Mouse (Mus musculus): ENCODE results near the gene S100z. TPM values are rescaled to one million over a fixed set of nuclear protein-coding genes. Genes with fewer than 3 reads are reported as not detected.

The S100z gene
- polyA plus RNA-seq, 1 experiment from 2014 or later, result not detected

DNA sequence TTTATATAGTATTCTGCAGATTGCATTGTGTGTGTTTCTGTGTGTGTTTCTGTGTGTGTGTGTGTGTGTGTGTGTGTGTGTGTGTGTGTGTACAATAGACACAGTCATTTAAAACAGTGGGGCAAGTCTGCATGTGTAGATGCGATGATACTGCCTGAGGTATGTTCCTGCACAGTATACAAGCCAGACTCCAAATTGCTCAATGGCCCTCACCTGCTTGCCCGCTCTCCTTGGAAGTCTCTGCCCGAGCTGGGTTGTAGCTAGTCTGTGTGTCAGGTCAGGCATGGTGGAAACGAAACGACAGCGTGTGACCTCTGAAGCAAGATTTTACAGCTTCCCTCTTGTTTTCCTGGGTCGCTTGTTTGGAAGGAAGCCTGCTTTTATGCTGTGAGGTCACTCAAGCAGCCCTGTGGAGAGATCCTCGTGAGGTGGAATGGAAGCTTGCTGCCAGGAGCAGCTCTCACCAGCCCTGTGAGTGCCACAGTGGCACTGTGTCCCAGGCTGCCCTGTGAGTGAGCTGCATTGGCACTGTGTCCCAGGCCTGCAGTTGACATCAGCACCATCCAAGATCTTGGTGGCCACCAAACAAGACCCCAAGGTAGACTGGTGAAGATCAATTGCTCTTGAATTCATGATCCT is 24.9 kb upstream of the S100z start:
- ATAC-seq (ENCODE audit: insufficient number of reproducible peaks, low FRiP score, low TSS enrichment, low read depth) (no peak), DNase-seq (ENCODE audit: low spot score) (no peak)
- no peaks in the 10 kb centered on the region for H3K4me1 ChIP-seq (ENCODE audit: control insufficient read depth, insufficient read depth, low read length)
- H3K27ac ChIP-seq (replicated peaks; ENCODE audit: low read depth, low read length), result no peak overlapping the region
- no peaks in the 10 kb centered on the region for H3K36me3 ChIP-seq (ENCODE audit: control insufficient read depth, insufficient read depth, low read length)
- no peaks in the 10 kb centered on the region for H3K27me3 ChIP-seq (ENCODE audit: control insufficient read depth, insufficient read depth, low read length)
- no peak overlapping the region for H3K9ac ChIP-seq (ENCODE audit: low read length)
- no peak overlapping the region for H3K4me3 ChIP-seq (ENCODE audit: low read depth, low read length)
- H3K9me3 ChIP-seq (ENCODE audit: control insufficient read depth, low read length), result no peaks in the 10 kb centered on the region
- WGBS, result 71% methylated on average over 8 of the region's 8 CpGs
- H3K4me2 ChIP-seq (ENCODE audit: low read depth, severe bottlenecking), result no peak overlapping the region

DNA sequence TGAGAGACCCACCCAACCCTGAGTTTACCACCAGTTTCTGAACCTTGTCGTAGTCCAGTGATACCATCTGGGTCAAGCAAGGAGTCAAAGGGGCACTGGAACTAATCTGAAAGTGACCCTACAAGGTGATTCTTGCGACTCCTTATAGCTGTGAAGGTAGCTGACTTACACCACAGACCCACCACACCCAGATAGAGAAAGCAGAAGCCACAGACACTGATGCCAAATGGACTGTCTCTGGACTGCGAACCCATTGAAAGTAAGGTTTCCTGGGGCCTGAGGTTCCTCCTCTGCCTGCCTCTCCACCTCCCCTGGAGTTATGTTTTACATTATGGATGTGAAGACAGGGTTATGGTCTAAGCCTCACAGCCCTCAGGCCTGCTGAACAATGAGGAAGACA is 18.1 kb upstream of the S100z start:
- 89% methylated on average over 3 of the region's 3 CpGs for WGBS
- no peaks in the 10 kb centered on the region for H3K27me3 ChIP-seq (ENCODE audit: control insufficient read depth, insufficient read depth, low read length)
- no peak for ATAC-seq (ENCODE audit: insufficient number of reproducible peaks, low FRiP score, low TSS enrichment, low read depth)
- H3K4me3 ChIP-seq (ENCODE audit: low read depth, low read length), result no peak overlapping the region
- no peaks in the 10 kb centered on the region for H3K36me3 ChIP-seq (ENCODE audit: control insufficient read depth, insufficient read depth, low read length)
- no peaks in the 10 kb centered on the region for H3K9me3 ChIP-seq (ENCODE audit: control insufficient read depth, low read length)
- no peak overlapping the region for H3K9ac ChIP-seq (ENCODE audit: low read length)
- H3K4me2 ChIP-seq (ENCODE audit: low read depth, severe bottlenecking), result no peak overlapping the region
- 0 out of 2 replicates have a peak, but pooled peaks cover 2% of the 10 kb centered on the region for H3K4me1 ChIP-seq (ENCODE audit: control insufficient read depth, insufficient read depth, low read length)
- H3K27ac ChIP-seq (replicated peaks; ENCODE audit: low read depth, low read length), result no peak overlapping the region
- no peak for DNase-seq (ENCODE audit: low spot score)

- Histone ChIP-seq H3K9me3 (ENCODE audit: control insufficient read depth, low read length) (no peaks in the 10 kb centered on the region), H3K27ac (replicated peaks; ENCODE audit: low read depth, low read length) (no peak overlapping the region), H3K9ac (ENCODE audit: low read length) (no peak overlapping the region), H3K4me1 (ENCODE audit: control insufficient read depth, insufficient read depth, low read length) (0 out of 2 replicates have a peak, but pooled peaks cover 2% of the 10 kb centered on the region), H3K36me3 (ENCODE audit: control insufficient read depth, insufficient read depth, low read length) (no peaks in the 10 kb centered on the region), H3K4me2 (ENCODE audit: low read depth, severe bottlenecking) (no peak overlapping the region), H3K4me3 (ENCODE audit: low read depth, low read length) (no peak overlapping the region), H3K27me3 (ENCODE audit: control insufficient read depth, insufficient read depth, low read length) (no peaks in the 10 kb centered on the region)
- 82% methylated on average over 8 of the region's 8 CpGs for WGBS
- DNase-seq (ENCODE audit: low spot score) (no peak), ATAC-seq (ENCODE audit: insufficient number of reproducible peaks, low FRiP score, low TSS enrichment, low read depth) (no peak)
These were observed 16.3 kb upstream of the S100z start for GRCm38 (mm10) chr13:95494812-95495211.

DNA sequence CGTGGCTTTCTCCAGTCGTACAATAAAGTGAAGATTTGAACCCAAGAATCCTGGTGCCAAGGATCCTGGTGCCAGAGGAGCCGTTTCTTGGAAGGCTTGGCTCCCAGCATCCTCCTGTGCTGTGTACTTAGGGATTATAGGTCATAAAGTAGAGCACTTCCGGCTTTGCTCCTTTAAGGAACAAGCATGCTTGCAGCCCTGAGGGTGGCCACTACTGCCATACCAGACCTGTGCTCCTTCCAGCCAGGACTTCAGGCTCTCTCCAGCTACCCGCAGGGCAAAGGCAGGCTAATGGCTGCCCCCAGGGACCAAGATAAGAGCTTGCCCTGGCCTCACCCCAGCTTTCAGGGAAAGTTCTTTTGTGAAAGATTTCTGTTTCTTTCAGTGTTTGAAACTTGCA is 14.8 kb upstream of the S100z start:
- Histone ChIP-seq H3K4me1 (ENCODE audit: control insufficient read depth, insufficient read depth, low read length) (0 out of 2 replicates have a peak, but pooled peaks cover 2% of the 10 kb centered on the region), H3K4me2 (ENCODE audit: low read depth, severe bottlenecking) (no peak overlapping the region), H3K27me3 (ENCODE audit: control insufficient read depth, insufficient read depth, low read length) (no peaks in the 10 kb centered on the region), H3K36me3 (ENCODE audit: control insufficient read depth, insufficient read depth, low read length) (no peaks in the 10 kb centered on the region), H3K9me3 (ENCODE audit: control insufficient read depth, low read length) (no peaks in the 10 kb centered on the region), H3K4me3 (ENCODE audit: low read depth, low read length) (no peak overlapping the region), H3K9ac (ENCODE audit: low read length) (no peak overlapping the region), H3K27ac (replicated peaks; ENCODE audit: low read depth, low read length) (no peak overlapping the region)
- WGBS, result 57% methylated on average over 5 of the region's 5 CpGs
- DNase-seq (ENCODE audit: low spot score) (peak; percentile 36), ATAC-seq (ENCODE audit: insufficient number of reproducible peaks, low FRiP score, low TSS enrichment, low read depth) (no peak)

DNA sequence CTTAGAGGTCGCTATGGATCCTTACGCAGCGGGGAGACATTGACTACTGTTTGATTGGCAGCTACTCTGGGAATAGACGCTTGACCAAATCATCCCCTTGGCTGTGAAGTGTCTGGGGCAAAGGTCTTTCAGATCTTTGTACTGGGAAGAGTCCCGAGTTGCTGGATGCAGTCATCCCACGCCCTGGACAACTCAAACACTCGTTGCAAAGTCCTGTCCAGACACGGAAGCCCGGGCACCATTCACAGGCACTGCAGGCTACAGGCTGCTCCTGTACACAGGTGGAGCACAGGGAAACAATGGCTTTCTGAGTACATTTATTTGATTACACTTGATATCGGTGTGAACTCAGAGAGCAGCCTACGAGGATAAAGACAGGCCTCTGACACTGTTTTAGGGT is 12.8 kb upstream of the S100z start:
- ATAC-seq (ENCODE audit: insufficient number of reproducible peaks, low FRiP score, low TSS enrichment, low read depth), result no peak
- Histone ChIP-seq H3K9ac (ENCODE audit: low read length) (no peak overlapping the region), H3K4me2 (ENCODE audit: low read depth, severe bottlenecking) (no peak overlapping the region), H3K9me3 (ENCODE audit: control insufficient read depth, low read length) (no peaks in the 10 kb centered on the region), H3K27me3 (ENCODE audit: control insufficient read depth, insufficient read depth, low read length) (no peaks in the 10 kb centered on the region), H3K27ac (replicated peaks; ENCODE audit: low read depth, low read length) (no peak overlapping the region), H3K4me3 (ENCODE audit: low read depth, low read length) (no peak overlapping the region), H3K4me1 (ENCODE audit: control insufficient read depth, insufficient read depth, low read length) (0 out of 2 replicates have a peak, but pooled peaks cover 2% of the 10 kb centered on the region), H3K36me3 (ENCODE audit: control insufficient read depth, insufficient read depth, low read length) (no peaks in the 10 kb centered on the region)
- WGBS, result 80% methylated on average over 11 of the region's 11 CpGs
- no peak for DNase-seq (ENCODE audit: low spot score)

DNA sequence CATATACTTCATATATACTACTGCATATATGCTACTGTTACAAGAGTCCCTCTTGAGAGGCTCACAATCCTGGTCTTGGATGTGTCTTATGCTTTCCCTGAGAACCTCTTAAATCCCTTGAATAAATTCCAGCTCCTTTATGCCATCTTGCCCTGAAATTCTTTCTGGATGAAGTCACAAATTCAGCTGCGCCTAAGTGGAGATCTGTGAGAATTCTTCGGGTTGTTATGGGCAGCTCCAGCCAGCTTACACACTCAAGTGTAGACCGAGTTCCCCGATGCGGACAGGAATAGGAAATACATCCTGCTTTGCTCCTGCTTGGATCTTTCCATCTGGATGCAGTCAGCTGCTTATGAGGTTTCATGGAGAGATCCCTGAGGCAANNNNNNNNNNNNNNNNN is 6.1 kb upstream of the S100z start:
- no peaks in the 10 kb centered on the region for H3K9me3 ChIP-seq (ENCODE audit: control insufficient read depth, low read length)
- 64% methylated on average over 5 of the region's 5 CpGs for WGBS
- DNase-seq (ENCODE audit: low spot score), result no peak
- no peak overlapping the region for H3K9ac ChIP-seq (ENCODE audit: low read length)
- no peaks in the 10 kb centered on the region for H3K36me3 ChIP-seq (ENCODE audit: control insufficient read depth, insufficient read depth, low read length)
- no peak for ATAC-seq (ENCODE audit: insufficient number of reproducible peaks, low FRiP score, low TSS enrichment, low read depth)
- H3K27me3 ChIP-seq (ENCODE audit: control insufficient read depth, insufficient read depth, low read length), result no peaks in the 10 kb centered on the region
- H3K4me2 ChIP-seq (ENCODE audit: low read depth, severe bottlenecking), result no peak overlapping the region
- H3K4me3 ChIP-seq (ENCODE audit: low read depth, low read length), result no peak overlapping the region
- H3K27ac ChIP-seq (replicated peaks; ENCODE audit: low read depth, low read length), result no peak overlapping the region
- no peaks in the 10 kb centered on the region for H3K4me1 ChIP-seq (ENCODE audit: control insufficient read depth, insufficient read depth, low read length)

GRCm38 (mm10) chr13:95481428-95481827 is 2.9 kb upstream of the S100z start:
- no peaks in the 10 kb centered on the region for H3K27me3 ChIP-seq (ENCODE audit: control insufficient read depth, insufficient read depth, low read length)
- ATAC-seq (ENCODE audit: insufficient number of reproducible peaks, low FRiP score, low TSS enrichment, low read depth) (no peak), DNase-seq (ENCODE audit: low spot score) (peak; percentile 91)
- no peak overlapping the region for H3K4me2 ChIP-seq (ENCODE audit: low read depth, severe bottlenecking)
- 23% methylated on average over 4 of the region's 4 CpGs for WGBS
- H3K27ac ChIP-seq (replicated peaks; ENCODE audit: low read depth, low read length), result no peak overlapping the region
- H3K4me1 ChIP-seq (ENCODE audit: control insufficient read depth, insufficient read depth, low read length), result no peaks in the 10 kb centered on the region
- no peak overlapping the region for H3K9ac ChIP-seq (ENCODE audit: low read length)
- H3K9me3 ChIP-seq (ENCODE audit: control insufficient read depth, low read length), result no peaks in the 10 kb centered on the region
- no peak overlapping the region for H3K4me3 ChIP-seq (ENCODE audit: low read depth, low read length)
- H3K36me3 ChIP-seq (ENCODE audit: control insufficient read depth, insufficient read depth, low read length), result no peaks in the 10 kb centered on the region

- no peak overlapping the region for H3K4me2 ChIP-seq (ENCODE audit: low read depth, severe bottlenecking)
- no peaks in the 10 kb centered on the region for H3K36me3 ChIP-seq (ENCODE audit: control insufficient read depth, insufficient read depth, low read length)
- H3K9ac ChIP-seq (ENCODE audit: low read length), result no peak overlapping the region
- ATAC-seq (ENCODE audit: insufficient number of reproducible peaks, low FRiP score, low TSS enrichment, low read depth) (no peak), DNase-seq (ENCODE audit: low spot score) (no peak)
- H3K27ac ChIP-seq (replicated peaks; ENCODE audit: low read depth, low read length), result no peak overlapping the region
- 76% methylated on average over 6 of the region's 6 CpGs for WGBS
- H3K4me3 ChIP-seq (ENCODE audit: low read depth, low read length), result no peak overlapping the region
- no peaks in the 10 kb centered on the region for H3K4me1 ChIP-seq (ENCODE audit: control insufficient read depth, insufficient read depth, low read length)
- no peaks in the 10 kb centered on the region for H3K9me3 ChIP-seq (ENCODE audit: control insufficient read depth, low read length)
- H3K27me3 ChIP-seq (ENCODE audit: control insufficient read depth, insufficient read depth, low read length), result no peaks in the 10 kb centered on the region
These were observed 1.3 kb downstream of the S100z start for GRCm38 (mm10) chr13:95477173-95477572.

DNA sequence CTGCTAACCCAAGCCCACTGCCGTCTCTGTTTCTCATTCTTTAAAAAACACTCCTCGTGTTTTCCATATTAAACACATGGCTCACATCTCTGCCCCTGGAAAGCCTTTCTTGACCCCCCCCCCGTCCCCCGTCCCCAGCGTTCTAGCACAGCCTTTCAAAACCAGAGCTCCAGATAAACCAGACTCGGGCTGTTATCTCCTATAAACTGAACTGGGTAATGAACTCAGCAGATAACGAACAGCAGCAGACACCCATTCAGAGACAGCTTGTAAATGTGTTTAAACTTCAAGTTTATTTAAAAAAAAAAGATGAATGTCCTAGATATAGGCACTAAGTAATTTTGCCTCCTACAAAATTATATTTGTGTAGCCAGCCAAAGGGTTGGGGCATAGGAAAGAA is 3.4 kb downstream of the S100z start:
- Histone ChIP-seq H3K4me1 (ENCODE audit: control insufficient read depth, insufficient read depth, low read length) (no peaks in the 10 kb centered on the region), H3K27ac (replicated peaks; ENCODE audit: low read depth, low read length) (no peak overlapping the region), H3K4me2 (ENCODE audit: low read depth, severe bottlenecking) (no peak overlapping the region), H3K4me3 (ENCODE audit: low read depth, low read length) (no peak overlapping the region), H3K36me3 (ENCODE audit: control insufficient read depth, insufficient read depth, low read length) (no peaks in the 10 kb centered on the region), H3K9me3 (ENCODE audit: control insufficient read depth, low read length) (no peaks in the 10 kb centered on the region), H3K9ac (ENCODE audit: low read length) (no peak overlapping the region), H3K27me3 (ENCODE audit: control insufficient read depth, insufficient read depth, low read length) (no peaks in the 10 kb centered on the region)
- DNase-seq (ENCODE audit: low spot score) (no peak), ATAC-seq (ENCODE audit: insufficient number of reproducible peaks, low FRiP score, low TSS enrichment, low read depth) (no peak)
- WGBS, result 39% methylated on average over 7 of the region's 7 CpGs

Measured in limb, embryonic 11.5 days (tissue).